Mouse (Mus musculus): ENCODE results near the gene Cacng7.

DNA sequence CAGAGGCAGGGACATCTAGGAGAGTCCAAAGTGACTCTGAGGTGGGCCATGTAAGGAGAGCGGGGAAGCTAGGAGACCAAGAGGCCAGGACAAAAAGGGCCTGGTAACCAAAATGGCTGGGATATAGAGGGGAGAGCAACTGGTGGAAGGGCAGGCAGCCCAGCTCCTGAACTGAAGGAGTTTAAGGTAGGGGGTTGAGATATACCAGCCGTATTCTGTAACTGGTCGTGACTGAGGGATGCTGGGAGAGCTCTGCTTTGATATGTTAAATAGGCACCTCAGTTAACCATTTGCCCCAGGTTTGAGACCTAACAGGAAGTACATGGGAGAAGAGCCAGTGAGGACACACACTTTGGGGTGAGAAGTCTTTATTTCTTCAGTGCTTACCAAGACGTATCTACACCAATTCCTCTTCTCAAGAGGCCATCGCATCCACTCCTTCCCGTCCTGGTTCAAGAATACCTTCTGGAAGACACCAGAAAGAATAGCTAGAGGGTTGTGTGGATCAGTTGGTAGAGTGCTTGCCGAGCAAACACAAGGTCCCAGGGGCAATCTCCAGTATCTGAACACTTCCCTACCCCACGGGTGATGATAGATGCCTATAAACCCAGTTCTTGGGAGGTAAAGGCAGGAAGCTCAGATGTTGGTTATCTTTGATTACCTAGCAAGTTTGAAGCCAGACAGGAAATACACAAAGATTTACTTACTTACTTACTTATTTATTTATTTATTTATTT, 31.7 kb upstream of the Cacng7 start:
- no peak for TF ChIP-seq POLR2A (IDR thresholded peaks at IDR 0.05; ENCODE audit: control insufficient read depth, extremely low read depth, insufficient read depth, low read length, poor library complexity)
- no peak for TF ChIP-seq CTCF (IDR thresholded peaks at IDR 0.05; ENCODE audit: borderline replicate concordance, control insufficient read depth, extremely low read depth, insufficient read depth, low read length, poor library complexity)
